Mouse (Mus musculus) embryo, embryonic 11.5 days (tissue): ENCODE measurements around the gene Grm7.

Experiments
- DNase-seq: peaks from one replicate; pipeline ENCODE4 v3.0.0-alpha.2; 2012; ENCODE audit warnings: low read depth, low spot score

The Grm7 gene

GRCm38 (mm10) chr6:110645411-110646361 is at the start of gene Grm7:
Gene Grm7 (plus strand): TSS chr6:110645581.
- peak; percentile 14 for DNase-seq

GRCm38 (mm10) chr6:110645041-110645410 is 355 bp upstream of the Grm7 start:
- DNase-seq = no peak

- no peak for DNase-seq
Measured at GRCm38 (mm10) chr6:110646901-110647300, 1.5 kb downstream of the Grm7 start.

GRCm38 (mm10) chr6:110649227-110649626 is 3.8 kb downstream of the Grm7 start:
- no peak for DNase-seq

- no peak for DNase-seq
Measured at GRCm38 (mm10) chr6:110653361-110654001, 8.1 kb downstream of the Grm7 start.

GRCm38 (mm10) chr6:110664436-110664835 is 19.1 kb downstream of the Grm7 start:
- DNase-seq = no peak

- DNase-seq = no peak
Measured at GRCm38 (mm10) chr6:110668447-110668846, 23.1 kb downstream of the Grm7 start.

GRCm38 (mm10) chr6:110690954-110691353 is 45.6 kb downstream of the Grm7 start:
- DNase-seq = no peak

- no peak for DNase-seq
Measured at GRCm38 (mm10) chr6:110709763-110710162, 64.4 kb downstream of the Grm7 start.

- DNase-seq = no peak
Measured at GRCm38 (mm10) chr6:110714943-110715342, 69.6 kb downstream of the Grm7 start.

- DNase-seq = no peak
Measured at GRCm38 (mm10) chr6:110723371-110723770, 78.0 kb downstream of the Grm7 start.

- no peak for DNase-seq
Measured at GRCm38 (mm10) chr6:110733914-110734313, 88.5 kb downstream of the Grm7 start.

- no peak for DNase-seq
Measured at GRCm38 (mm10) chr6:110743981-110744670, 98.7 kb downstream of the Grm7 start.

- no peak for DNase-seq
Measured at GRCm38 (mm10) chr6:110755921-110756320, 110.5 kb downstream of the Grm7 start.

- DNase-seq = no peak
Measured at GRCm38 (mm10) chr6:110769588-110769987, 124.2 kb downstream of the Grm7 start.

- DNase-seq = no peak
Measured at GRCm38 (mm10) chr6:110772652-110773051, 127.3 kb downstream of the Grm7 start.

GRCm38 (mm10) chr6:110776046-110776445 is 130.7 kb downstream of the Grm7 start:
- no peak for DNase-seq

GRCm38 (mm10) chr6:110785497-110785928 is 140.1 kb downstream of the Grm7 start:
- no peak for DNase-seq

- DNase-seq = no peak
Measured at GRCm38 (mm10) chr6:110792696-110793095, 147.3 kb downstream of the Grm7 start.

GRCm38 (mm10) chr6:110807481-110807880 is 162.1 kb downstream of the Grm7 start:
- DNase-seq = no peak

GRCm38 (mm10) chr6:110812214-110812613 is 166.8 kb downstream of the Grm7 start:
- no peak for DNase-seq

- no peak for DNase-seq
Measured at GRCm38 (mm10) chr6:110818236-110818635, 172.9 kb downstream of the Grm7 start.
